ENCODE assay signal across 7 mouse cellular contexts in genomic region chr17:36726046-36726445, GRCm38 (mm10). TPM values are rescaled to one million over a fixed set of nuclear protein-coding genes. Genes with fewer than 3 reads are reported as not detected.
A peak's percentile ranks its signal among the peaks of the same experiment; 100 is the strongest.
DNase-seq lines count a peak whose midpoint lies in the region.

No protein-coding gene starts in this region.

- DNase-seq in left cerebral cortex, adult 11 months (ENCODE audit: low spot score), result peak; percentile 3
- no peak for DNase-seq in left cerebral cortex, adult 8-10 months (ENCODE audit: low spot score in 2 of 2)
- peak; percentile 14 for DNase-seq in Muller cell, postnatal 12 days (ENCODE audit: inconsistent ontology term)
- peak; percentile 28 for DNase-seq in embryo, embryonic 10 days (ENCODE audit: low spot score)
- DNase-seq in mesoderm, embryonic 11.5 days (ENCODE audit: low read depth, low spot score), result peak; percentile 14
- no peak for DNase-seq in gastrocnemius, postnatal 4 days (ENCODE audit: low spot score in 2 of 2)
- DNase-seq in frontal cortex, postnatal 10 days (ENCODE audit: low spot score in 2 of 2), result no peak

RNA-seq across cellular contexts. Expression of gene H2-M10.5, which starts 46.7 kb away (rescaled TPM):
- not detected for total RNA-seq in left cerebral cortex, adult 8-10 months (2022)
- total RNA-seq in gastrocnemius, postnatal 4 days (2021), result not detected

RNA-seq across cellular contexts. Expression of gene H2-M1, which starts 54.0 kb away (rescaled TPM):
- not detected for total RNA-seq in left cerebral cortex, adult 8-10 months (2022)
- not detected for total RNA-seq in gastrocnemius, postnatal 4 days (2021)

Comparison
In these comparisons a context has a peak if more than half of its experiments do, and no peak if none do; other contexts are left out.
1. DNase-seq: peak in left cerebral cortex, adult 11 months (single experiment), Muller cell, postnatal 12 days (single experiment), embryo, embryonic 10 days (single experiment) and mesoderm, embryonic 11.5 days (single experiment); none in left cerebral cortex, adult 8-10 months (0 of 2), gastrocnemius, postnatal 4 days (0 of 2) and frontal cortex, postnatal 10 days (0 of 2).